Mouse (Mus musculus) E14TG2a.4 (cell line): ENCODE measurements at regions not wholly inside any gene's neighbourhood (a gene's known extent, or its start where the extent isn't known, plus 50 kb on each side); places are given as distances from the start of the nearest gene placed in this dataset.

Experiments
- H3K27me3 ChIP-seq: 2 replicates; pipeline ENCODE4 v1.6.1; 2014; ENCODE audit warnings: low read length, control low read depth; ENCODE audit not compliant: insufficient read depth
- H3K36me3 ChIP-seq: 2 replicates; pipeline ENCODE4 v1.6.1; 2014; ENCODE audit warnings: low read length, control low read depth; ENCODE audit not compliant: insufficient read depth
- H3K4me1 ChIP-seq: replicated peaks from 2 replicates; pipeline ENCODE4 v1.6.1; 2014; ENCODE audit warnings: low read depth, low read length, control low read depth
- H3K4me3 ChIP-seq: replicated peaks from 2 replicates; pipeline ENCODE4 v1.5.1; 2014; ENCODE audit warnings: mild to moderate bottlenecking, low read length
- H3K9me3 ChIP-seq: 2 replicates; pipeline ENCODE4 v1.6.1; 2014; ENCODE audit warnings: low read length, control low read depth
- CTCF ChIP-seq: conservative IDR thresholded peaks from 2 replicates; pipeline ENCODE4 v1.5.1; 2014; ENCODE audit warnings: low read length
- NANOG ChIP-seq: IDR thresholded peaks from 2 replicates; pipeline ENCODE4 v1.6.1; 2014; ENCODE audit warnings: borderline replicate concordance, low read length, mixed read lengths
- POU5F1 ChIP-seq: IDR thresholded peaks from 2 replicates; pipeline ENCODE4 v1.6.1; 2014; ENCODE audit warnings: low read length, borderline replicate concordance

GRCm38 (mm10) chr13:99100430-99101409 is 83.9 kb upstream of the Zfp366 start:
- no peak for TF ChIP-seq CTCF
- no peak for TF ChIP-seq POU5F1
- TF ChIP-seq NANOG = no peak
- Histone ChIP-seq H3K9me3 (no peaks in the 10 kb centered on the region), H3K36me3 (no peaks in the 10 kb centered on the region), H3K4me3 (peak overlapping the region; percentile 64), H3K27me3 (no peaks in the 10 kb centered on the region), H3K4me1 (peaks cover 68% of the 10 kb centered on the region)

- Histone ChIP-seq H3K4me1 (peaks cover 68% of the 10 kb centered on the region), H3K36me3 (no peaks in the 10 kb centered on the region), H3K9me3 (no peaks in the 10 kb centered on the region), H3K27me3 (no peaks in the 10 kb centered on the region), H3K4me3 (peak overlapping the region; percentile 64; the same call in 1 of the 2 replicates)
- no peak for TF ChIP-seq POU5F1
- no peak for TF ChIP-seq NANOG
- no peak for TF ChIP-seq CTCF
Observed at GRCm38 (mm10) chr13:99099794-99100429, 84.7 kb upstream of the Zfp366 start.

GRCm38 (mm10) chr13:99099226-99099625 is 85.4 kb upstream of the Zfp366 start:
- no peaks in the 10 kb centered on the region for H3K27me3 ChIP-seq
- no peaks in the 10 kb centered on the region for H3K9me3 ChIP-seq
- peaks cover 68% of the 10 kb centered on the region for H3K4me1 ChIP-seq
- no peaks in the 10 kb centered on the region for H3K36me3 ChIP-seq
- TF ChIP-seq NANOG = no peak
- TF ChIP-seq CTCF = no peak
- no peak for TF ChIP-seq POU5F1
- H3K4me3 ChIP-seq = no peak overlapping the region

GRCm38 (mm10) chr13:99097606-99098545 is 86.7 kb upstream of the Zfp366 start:
- H3K27me3 ChIP-seq = no peaks in the 10 kb centered on the region
- no peak overlapping the region for H3K4me3 ChIP-seq
- no peaks in the 10 kb centered on the region for H3K9me3 ChIP-seq
- H3K4me1 ChIP-seq = peaks cover 70% of the 10 kb centered on the region
- no peaks in the 10 kb centered on the region for H3K36me3 ChIP-seq
- TF ChIP-seq POU5F1 (no peak), NANOG (no peak), CTCF (no peak)

- Histone ChIP-seq H3K4me1 (peaks cover 70% of the 10 kb centered on the region), H3K27me3 (no peaks in the 10 kb centered on the region)
- no peak for TF ChIP-seq CTCF
- no peak for TF ChIP-seq NANOG
- TF ChIP-seq POU5F1 = no peak
Observed at GRCm38 (mm10) chr13:99096837-99097236, 87.8 kb upstream of the Zfp366 start.

GRCm38 (mm10) chr13:99095006-99095405 is 89.6 kb upstream of the Zfp366 start:
- H3K36me3 ChIP-seq = no peaks in the 10 kb centered on the region
- H3K4me1 ChIP-seq = peaks cover 58% of the 10 kb centered on the region
- no peaks in the 10 kb centered on the region for H3K9me3 ChIP-seq
- H3K27me3 ChIP-seq = no peaks in the 10 kb centered on the region
- no peak overlapping the region for H3K4me3 ChIP-seq
- TF ChIP-seq CTCF (no peak), POU5F1 (no peak), NANOG (no peak)

More at GRCm38 (mm10) chr13:99096837-99097236, 87.8 kb upstream of the Zfp366 start:
- Histone ChIP-seq H3K36me3 (no peaks in the 10 kb centered on the region), H3K9me3 (no peaks in the 10 kb centered on the region), H3K4me3 (no peak overlapping the region)

GRCm38 (mm10) chr13:99094221-99094620 is 90.4 kb upstream of the Zfp366 start:
- Histone ChIP-seq H3K9me3 (no peaks in the 10 kb centered on the region), H3K4me3 (no peak overlapping the region), H3K36me3 (no peaks in the 10 kb centered on the region), H3K4me1 (peaks cover 52% of the 10 kb centered on the region), H3K27me3 (no peaks in the 10 kb centered on the region)
- TF ChIP-seq NANOG (no peak), POU5F1 (no peak), CTCF (no peak)
